Mouse (Mus musculus): Measurements from ENCODE around the gene Prox2. TPM values are rescaled to one million over a fixed set of nuclear protein-coding genes. Genes with fewer than 3 reads are reported as not detected.

Prox2 gene
- total RNA-seq, 2 experiments from 2014 or later, result 1.7 to 3.0 TPM

GRCm38 (mm10) chr12:85103096-85103495, 7.5 kb downstream of the Prox2 start:
- no peak overlapping the region for H3K4me3 ChIP-seq
- no peak for TF ChIP-seq CTCF (IDR thresholded peaks at IDR 0.05)
- intact Hi-C loops (cut with DNase I), result no loop called here
- no peak overlapping the region for H3K27ac ChIP-seq
- DNase-seq, result no peak

- DNase-seq, result no peak
- Histone ChIP-seq H3K4me3 (no peak overlapping the region), H3K27ac (no peak overlapping the region)
- TF ChIP-seq CTCF (IDR thresholded peaks at IDR 0.05), result no peak
- intact Hi-C loops (cut with DNase I), result no loop called here
These were observed 8.9 kb downstream of the Prox2 start for GRCm38 (mm10) chr12:85101521-85102106.

GRCm38 (mm10) chr12:85101001-85101400, 9.6 kb downstream of the Prox2 start:
- DNase-seq, result no peak
- TF ChIP-seq CTCF (IDR thresholded peaks at IDR 0.05), result no peak
- intact Hi-C loops (cut with DNase I), result no loop called here
- no peak overlapping the region for H3K27ac ChIP-seq
- H3K4me3 ChIP-seq, result no peak overlapping the region

GRCm38 (mm10) chr12:85095859-85096258, 14.7 kb downstream of the Prox2 start:
- intact Hi-C loops (cut with DNase I), result no loop called here
- no peak for DNase-seq
- Histone ChIP-seq H3K4me3 (no peak overlapping the region), H3K27ac (no peak overlapping the region)
- no peak for TF ChIP-seq CTCF (IDR thresholded peaks at IDR 0.05)

GRCm38 (mm10) chr12:85095146-85095545, 15.4 kb downstream of the Prox2 start:
- DNase-seq, result no peak
- Histone ChIP-seq H3K27ac (peak overlapping the region; percentile 61), H3K4me3 (no peak overlapping the region)
- intact Hi-C loops (cut with DNase I), result no loop called here
- no peak for TF ChIP-seq CTCF (IDR thresholded peaks at IDR 0.05)

GRCm38 (mm10) chr12:85094706-85095105, 15.9 kb downstream of the Prox2 start:
- peak overlapping the region; percentile 30 for H3K4me3 ChIP-seq
- peak overlapping the region; percentile 61 for H3K27ac ChIP-seq
- DNase-seq, result peak; percentile 82
- intact Hi-C loops (cut with DNase I), result no loop called here
- no peak for TF ChIP-seq CTCF (IDR thresholded peaks at IDR 0.05)

- DNase-seq, result peak; percentile 78
- intact Hi-C loops (cut with DNase I), result no loop called here
- TF ChIP-seq CTCF (IDR thresholded peaks at IDR 0.05), result no peak
- Histone ChIP-seq H3K27ac (peak overlapping the region; percentile 61), H3K4me3 (peak overlapping the region; percentile 30)
These were observed 16.5 kb downstream of the Prox2 start for GRCm38 (mm10) chr12:85094010-85094409.

GRCm38 (mm10) chr12:85092214-85092613, 18.3 kb downstream of the Prox2 start:
- intact Hi-C loops (cut with DNase I), result loop anchor here (2.0 kb wide), 1 partner anchor 213 kb away; no protein-coding TSS in a partner anchor
- H3K27ac ChIP-seq, result no peak overlapping the region
- peak; percentile 89 for TF ChIP-seq CTCF (IDR thresholded peaks at IDR 0.05)
- no peak overlapping the region for H3K4me3 ChIP-seq
- DNase-seq, result peak; percentile 83

- no peak overlapping the region for H3K27ac ChIP-seq
- no peak overlapping the region for H3K4me3 ChIP-seq
- intact Hi-C loops (cut with DNase I), result no loop called here
- DNase-seq, result no peak
- no peak for TF ChIP-seq CTCF (IDR thresholded peaks at IDR 0.05)
These were observed 19.4 kb downstream of the Prox2 start for GRCm38 (mm10) chr12:85091190-85091589.

- no peak for TF ChIP-seq CTCF (IDR thresholded peaks at IDR 0.05)
- intact Hi-C loops (cut with DNase I), result no loop called here
- Histone ChIP-seq H3K4me3 (no peak overlapping the region), H3K27ac (no peak overlapping the region)
- DNase-seq, result no peak
These were observed 22.7 kb downstream of the Prox2 start for GRCm38 (mm10) chr12:85087845-85088244.

GRCm38 (mm10) chr12:85084941-85085340, 25.6 kb downstream of the Prox2 start:
- Histone ChIP-seq H3K4me3 (no peak overlapping the region), H3K27ac (no peak overlapping the region)
- no peak for DNase-seq
- no peak for TF ChIP-seq CTCF (IDR thresholded peaks at IDR 0.05)
- intact Hi-C loops (cut with DNase I), result no loop called here

- TF ChIP-seq CTCF (IDR thresholded peaks at IDR 0.05), result no peak
- DNase-seq, result no peak
- no peak overlapping the region for H3K27ac ChIP-seq
- H3K4me3 ChIP-seq, result no peak overlapping the region
- intact Hi-C loops (cut with DNase I), result no loop called here
These were observed 26.3 kb downstream of the Prox2 start for GRCm38 (mm10) chr12:85084257-85084656.

GRCm38 (mm10) chr12:85077100-85077499, 33.5 kb downstream of the Prox2 start:
- H3K4me3 ChIP-seq, result no peak overlapping the region
- no peak for DNase-seq
- intact Hi-C loops (cut with DNase I), result no loop called here
- no peak for TF ChIP-seq CTCF (IDR thresholded peaks at IDR 0.05)
- H3K27ac ChIP-seq, result no peak overlapping the region

- no peak overlapping the region for H3K27ac ChIP-seq
- H3K4me3 ChIP-seq, result no peak overlapping the region
- no peak for TF ChIP-seq CTCF (IDR thresholded peaks at IDR 0.05)
- no peak for DNase-seq
- intact Hi-C loops (cut with DNase I), result no loop called here
These were observed 39.5 kb downstream of the Prox2 start for GRCm38 (mm10) chr12:85071043-85071442.
